Mouse (Mus musculus) thymus, postnatal 10 days (tissue): ENCODE results near the gene Xrn1.

ENCODE experiments used
- DNase-seq, 2 experiments: peaks; one replicate each; pipeline ENCODE4 v3.0.0; 2021; ENCODE audit warnings: low spot score in 2 of 2

Xrn1 gene

DNA sequence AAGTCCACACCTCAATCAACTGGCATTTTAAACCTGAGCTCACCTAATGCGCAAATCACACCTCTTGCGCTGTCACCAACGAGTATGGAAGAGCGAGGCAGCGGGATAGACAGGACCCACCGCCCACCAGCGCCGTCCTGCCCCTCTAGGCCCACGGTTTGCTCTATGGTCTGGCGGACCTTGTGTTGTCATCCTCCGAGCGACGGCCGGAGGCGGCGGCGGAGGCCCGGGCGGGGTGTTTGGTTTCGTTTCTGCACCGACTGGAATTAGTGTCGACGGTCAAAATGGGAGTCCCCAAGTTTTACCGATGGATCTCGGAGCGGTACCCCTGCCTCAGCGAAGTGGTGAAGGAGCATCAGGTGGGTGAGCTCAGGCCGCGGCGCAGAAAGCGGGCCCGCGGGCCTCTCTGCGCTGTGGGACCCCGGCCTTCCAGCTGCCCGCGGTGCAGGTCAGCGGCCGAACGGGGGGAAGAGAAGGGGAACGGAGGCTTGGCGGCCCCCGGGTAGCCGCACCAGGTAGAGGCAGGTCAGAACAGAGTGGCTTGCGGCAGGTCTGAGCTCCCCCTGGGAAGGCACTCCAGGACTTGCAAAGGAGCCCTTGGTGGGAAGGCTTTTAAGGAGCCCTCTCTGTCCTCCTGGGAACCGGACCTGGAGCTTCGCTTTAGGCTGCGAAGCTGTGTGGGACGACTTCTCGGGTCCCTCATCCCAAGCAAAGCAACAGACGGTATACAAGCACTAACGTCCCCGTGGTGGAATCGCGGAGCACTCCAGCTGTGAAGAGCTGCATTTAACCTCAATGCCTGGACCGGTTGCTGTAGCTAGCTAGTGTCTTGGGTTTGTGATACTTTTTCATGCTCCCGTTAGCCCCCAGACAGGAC is at the start of gene Xrn1:
Gene Xrn1 (plus strand): TSS at position 176 of the 877 bp plus-strand sequence.
- peak; percentile 85 to 91 for DNase-seq

DNA sequence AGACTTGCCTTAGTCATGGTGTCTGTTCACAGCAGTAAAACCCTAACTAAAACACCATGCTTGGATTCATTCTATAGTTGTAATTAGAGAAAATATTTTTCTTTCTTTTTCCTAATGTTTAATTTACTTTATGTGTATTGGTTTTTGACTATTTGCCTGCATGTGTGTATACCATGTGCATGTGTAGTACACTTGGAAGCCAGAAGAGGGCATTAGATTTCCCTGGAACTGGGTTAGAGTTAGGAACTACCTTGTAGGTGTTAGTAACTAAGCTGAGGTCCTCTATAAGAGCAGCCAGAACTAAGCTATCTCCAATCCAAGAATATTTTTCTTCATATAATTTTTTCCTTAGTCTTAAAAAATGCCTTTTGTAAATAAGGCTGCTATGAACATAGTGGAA is 21.7 kb upstream of the Xrn1 start:
- peak in 1 of 2 experiments; percentile 8 for DNase-seq

DNA sequence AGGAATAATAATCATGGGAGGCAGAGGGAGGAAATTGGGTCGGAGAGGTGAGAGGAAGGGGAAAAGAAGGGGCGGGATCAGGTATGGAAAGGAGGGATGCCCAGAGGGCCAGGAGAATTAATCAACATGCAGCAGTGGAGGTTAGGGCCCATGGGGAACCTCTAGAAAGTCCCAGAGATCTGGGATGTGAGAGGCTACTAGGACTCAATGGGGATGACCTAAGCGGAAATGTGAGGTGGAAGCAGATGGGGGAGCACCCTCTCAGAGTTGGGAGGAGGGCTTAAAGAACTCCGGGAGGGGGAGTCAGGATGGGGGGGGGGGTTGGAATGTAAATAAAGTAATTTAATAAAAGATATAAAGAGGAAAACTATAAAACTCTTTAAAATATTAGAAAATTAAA is 902 bp upstream of the Xrn1 start:
- peak in 1 of 2 experiments; percentile 5 for DNase-seq

DNA sequence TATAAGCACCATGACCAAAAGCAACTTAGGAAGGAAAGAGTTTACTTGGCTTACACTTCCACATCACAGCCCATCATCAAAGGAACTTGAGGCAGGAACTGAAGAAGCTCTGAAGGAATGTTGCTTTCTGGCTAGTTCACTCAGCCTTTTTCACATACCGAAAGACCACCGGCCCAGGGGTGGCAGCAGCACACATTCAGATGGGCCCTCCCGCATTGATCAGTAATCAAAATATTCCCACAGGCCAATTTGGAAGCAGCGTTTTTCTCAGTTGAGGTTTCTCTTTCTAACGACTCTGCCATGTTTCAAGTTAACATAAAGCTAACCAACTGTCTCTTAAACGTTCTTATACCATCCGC is 355 bp upstream of the Xrn1 start:
- peak; percentile 15 to 17 for DNase-seq

DNA sequence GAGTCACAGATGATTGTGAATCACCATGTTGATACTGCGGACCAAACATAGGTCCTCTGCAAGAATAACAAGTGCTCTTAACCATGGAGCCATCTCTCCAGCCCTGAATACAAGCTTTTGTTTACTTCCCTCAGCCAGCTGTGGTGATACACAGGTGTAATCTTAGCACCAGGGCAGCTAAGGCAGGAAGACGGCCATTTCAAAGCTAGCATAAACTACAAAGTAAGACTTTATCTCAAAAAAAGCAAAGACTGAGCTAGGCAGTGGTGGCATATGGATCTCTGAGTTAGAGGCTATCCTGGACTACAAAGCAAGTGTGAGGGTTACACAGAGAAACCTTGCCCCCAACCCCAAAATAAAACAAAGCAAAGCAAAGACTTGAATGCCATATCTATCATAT is 3.1 kb downstream of the Xrn1 start:
- peak; percentile 47 to 60 for DNase-seq

DNA sequence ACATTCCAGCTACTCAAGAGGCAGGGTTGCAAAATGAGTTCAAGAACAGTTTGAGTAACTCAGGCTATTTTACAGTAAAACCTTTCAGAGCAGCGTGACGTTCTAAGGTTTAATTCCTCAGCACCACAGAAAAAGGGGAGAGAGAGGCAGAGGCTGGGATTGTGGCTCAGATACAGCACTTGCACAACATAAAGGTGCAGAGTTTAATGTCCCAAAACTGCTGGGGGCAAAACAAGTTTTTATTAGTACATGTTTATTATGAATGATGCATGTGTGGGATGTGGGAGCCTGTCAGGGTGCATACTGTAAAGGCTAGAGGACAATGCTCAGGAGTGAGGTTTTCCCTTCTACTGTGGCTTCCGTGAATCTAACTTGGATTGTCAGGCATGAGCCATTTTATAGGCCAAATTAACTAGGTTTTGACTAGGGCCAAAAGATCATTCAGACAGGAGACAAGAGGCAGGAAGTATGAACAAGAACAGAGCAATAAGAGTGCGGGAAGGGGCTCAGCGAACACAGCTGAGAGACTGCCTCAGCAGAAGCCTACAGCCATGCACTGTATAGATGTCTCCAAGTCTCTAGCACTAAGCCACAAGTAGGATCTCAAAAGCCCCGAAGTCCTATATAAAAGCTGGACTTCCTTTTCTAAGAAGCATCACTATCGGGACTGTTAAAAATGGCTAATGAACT is 3.6 kb downstream of the Xrn1 start:
- peak; percentile 51 to 58 for DNase-seq

DNA sequence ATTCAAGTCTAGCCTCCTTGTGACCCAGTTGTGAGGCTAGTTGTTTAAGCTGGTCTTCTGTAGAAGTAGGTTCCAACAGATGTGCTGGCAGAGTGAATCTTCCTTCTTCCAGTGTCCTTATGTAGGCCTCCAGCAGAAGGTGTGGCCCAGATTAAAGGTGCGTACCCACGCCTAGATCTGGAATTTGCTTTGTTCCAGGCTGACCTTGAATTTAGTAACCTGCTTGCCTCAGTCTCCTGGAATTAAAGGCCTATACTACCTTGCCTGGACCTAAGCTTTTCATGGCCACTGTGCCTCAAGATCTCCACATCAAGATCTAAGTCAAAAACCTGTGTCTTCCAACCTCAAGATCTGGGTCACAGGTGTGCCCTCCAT is 4.2 kb downstream of the Xrn1 start:
- DNase-seq = peak; percentile 23 to 27

DNA sequence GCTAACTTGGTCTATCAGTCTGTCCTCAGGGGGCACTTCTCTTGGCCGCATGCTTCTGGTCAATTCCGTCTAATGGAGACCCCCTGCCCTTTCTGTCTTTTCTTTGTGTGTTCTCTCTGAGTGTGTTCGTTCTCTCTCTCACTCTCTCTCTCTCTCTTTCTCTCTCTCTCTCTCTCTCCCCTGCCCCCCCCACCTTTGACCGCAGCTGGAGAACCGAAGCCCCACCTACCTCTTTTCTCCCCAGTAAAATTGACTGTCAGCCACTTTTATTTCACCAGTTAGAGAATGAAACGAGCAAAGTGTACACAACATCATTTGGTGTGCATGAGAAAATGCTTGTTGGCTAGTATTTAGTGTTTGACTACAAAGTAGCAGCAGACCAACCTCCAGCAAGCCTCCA is 4.7 kb downstream of the Xrn1 start:
- peak; percentile 38 to 61 for DNase-seq

DNA sequence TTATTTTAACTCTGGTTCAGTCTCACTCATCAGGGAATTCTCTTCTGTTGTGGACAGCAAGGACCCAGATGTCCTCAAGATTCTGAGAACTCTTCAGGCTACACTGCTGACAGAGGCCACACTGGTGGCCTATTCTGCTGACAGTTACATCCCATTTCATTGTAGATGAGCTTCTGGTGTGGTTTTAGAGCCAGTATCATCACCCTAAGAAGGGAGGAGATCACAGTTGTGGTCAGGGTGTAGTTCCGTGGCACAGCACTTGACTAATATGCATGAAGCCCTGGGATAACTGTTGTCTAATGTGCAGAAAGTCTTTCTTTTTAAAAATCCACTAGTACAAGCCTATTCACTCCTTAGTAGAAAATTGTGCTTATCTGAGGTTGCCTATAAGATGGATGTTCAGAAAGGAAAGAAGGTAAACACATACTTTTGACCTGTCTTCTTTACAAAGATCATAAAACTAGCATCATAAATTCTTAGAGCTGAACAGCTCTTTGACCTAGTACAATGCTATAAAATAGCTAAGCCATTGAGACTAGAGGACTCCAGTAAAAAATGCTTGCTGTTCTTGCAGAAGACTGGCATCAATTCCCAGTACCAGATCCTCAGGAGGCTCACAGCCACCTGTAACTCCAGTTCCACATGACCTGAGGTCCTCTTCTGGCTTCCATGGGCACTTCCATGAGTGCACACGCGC is 5.3 kb downstream of the Xrn1 start:
- peak in 1 of 2 experiments; percentile 4 for DNase-seq

DNA sequence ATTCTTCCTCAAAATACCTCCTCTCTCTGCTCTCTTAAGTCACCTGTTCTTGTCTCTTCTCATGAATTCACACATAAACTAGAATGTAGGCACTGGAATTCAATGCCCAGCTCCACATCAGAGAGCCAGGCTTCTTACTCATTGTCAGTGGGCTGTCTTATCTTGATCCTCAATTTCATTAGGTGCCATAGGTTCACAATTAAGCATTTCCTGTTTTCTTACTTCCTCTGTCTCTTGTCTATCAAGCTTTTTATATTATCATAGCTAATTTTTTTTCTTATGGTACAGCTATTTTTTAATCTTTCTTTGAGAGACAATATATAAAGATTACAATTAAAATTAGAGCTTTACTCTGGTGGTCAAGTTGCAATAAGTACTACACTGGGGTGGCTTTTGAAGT is 6.5 kb downstream of the Xrn1 start:
- DNase-seq = no peak

DNA sequence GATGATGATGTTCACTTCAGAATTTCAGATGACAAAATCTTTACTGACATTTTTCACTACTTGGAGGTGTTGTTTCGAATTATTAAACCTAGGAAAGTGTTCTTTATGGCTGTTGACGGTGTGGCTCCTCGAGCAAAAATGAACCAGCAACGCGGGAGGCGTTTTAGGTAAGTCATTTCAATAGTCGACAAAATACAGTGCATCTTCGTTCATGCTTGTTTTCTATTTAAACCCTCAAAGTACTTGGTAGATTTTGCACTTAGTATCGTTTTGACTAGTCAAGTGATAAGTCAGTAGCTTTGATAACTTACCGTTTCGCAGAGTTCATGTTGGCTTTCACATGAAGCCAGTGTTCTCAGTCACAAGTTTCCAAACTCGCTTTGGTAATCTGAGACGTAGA is 9.5 kb downstream of the Xrn1 start:
- no peak for DNase-seq

DNA sequence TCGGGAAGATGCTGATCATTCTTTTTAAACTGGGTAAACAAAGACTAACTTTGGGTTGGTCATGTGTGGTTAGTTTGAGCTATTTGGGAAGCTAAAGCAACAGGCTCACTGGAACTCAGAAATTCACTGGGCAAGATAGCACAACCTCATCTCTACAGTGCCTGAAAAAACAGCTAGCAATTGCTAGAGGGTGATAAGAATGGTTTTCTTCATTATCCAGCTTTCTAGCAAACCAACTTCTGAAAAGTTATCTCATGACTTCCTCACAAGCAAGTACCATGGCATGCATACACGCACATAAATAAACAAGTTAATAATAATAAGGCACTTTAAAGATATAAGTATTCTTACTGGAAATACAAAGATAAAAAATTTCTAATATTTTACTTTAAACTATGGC is 23.7 kb downstream of the Xrn1 start:
- no peak for DNase-seq

DNA sequence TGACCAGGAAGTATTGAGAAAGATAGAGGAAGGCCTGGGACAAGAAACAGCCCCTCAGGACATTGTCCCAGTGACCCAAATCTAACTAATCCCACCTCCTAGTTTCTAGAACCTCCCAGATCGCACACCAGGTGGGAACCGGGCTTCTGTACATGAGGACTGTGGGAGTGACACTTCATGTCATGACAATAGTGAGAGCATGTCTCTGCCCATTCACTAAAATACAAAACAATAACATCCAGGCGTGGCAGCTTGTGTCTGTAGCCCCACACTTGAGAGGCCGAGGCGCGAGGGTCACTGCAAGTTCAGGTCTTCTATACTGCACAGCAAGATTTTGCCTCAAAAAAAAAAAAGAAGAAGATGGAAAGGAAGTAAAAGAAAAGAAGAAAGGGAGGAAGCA is 25.3 kb downstream of the Xrn1 start:
- no peak for DNase-seq

DNA sequence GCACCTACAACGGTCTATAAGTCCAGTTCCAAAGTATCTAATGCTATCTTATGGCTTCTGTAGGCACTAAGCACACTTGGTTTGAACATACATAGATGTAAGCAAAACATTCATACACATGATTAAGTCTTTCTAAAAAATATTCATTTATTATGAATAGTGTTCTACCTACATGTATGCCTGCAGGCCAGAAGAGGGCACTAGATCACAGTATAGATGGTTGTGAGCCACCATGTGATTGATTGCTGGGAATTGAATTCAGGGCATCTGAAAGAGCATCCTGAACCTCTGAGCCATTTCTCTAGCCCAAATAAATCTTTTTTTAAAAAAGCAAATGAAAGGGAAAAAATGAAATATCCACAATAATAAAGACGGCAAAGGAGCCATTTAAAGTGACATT is 37.7 kb downstream of the Xrn1 start:
- no peak for DNase-seq

DNA sequence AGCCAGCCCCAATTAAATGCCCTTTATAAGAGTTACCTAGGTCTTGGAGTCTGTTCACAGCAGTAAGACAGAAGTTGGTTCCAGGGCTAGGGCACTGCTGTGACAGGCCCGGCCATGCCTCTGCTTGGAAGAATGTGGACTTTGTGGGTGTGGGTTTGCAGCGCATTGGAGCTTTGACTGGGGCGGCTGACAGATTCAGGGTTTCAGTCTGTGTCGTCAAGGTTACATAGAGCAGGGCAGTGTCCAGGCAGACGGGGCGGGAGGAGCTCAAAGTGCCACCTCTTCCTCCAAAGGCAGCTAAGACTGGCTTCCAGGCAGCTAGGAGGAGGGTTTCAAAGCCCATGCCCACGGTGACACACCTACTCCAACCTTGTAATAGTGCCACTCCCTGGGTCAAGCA is 49.9 kb downstream of the Xrn1 start:
- no peak for DNase-seq

DNA sequence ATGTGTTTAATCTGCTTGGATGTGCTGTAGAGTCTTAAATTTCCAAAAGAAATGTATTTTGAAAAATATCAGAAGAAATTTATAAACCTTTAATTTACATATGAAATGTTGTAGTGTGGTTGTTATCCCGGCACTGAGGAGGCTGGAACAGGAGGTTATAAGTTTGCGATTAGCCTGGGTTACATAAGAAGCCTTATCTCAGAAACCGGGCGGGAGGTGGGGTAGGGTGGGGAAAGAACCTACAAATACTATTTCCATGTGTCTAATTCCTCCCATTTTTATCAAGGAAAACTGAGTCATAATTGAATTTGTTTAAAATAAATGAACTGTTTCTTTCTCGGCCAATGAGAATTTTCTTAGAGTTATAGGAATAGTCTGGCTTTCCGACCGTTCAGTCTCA is 56.1 kb downstream of the Xrn1 start:
- no peak for DNase-seq

DNA sequence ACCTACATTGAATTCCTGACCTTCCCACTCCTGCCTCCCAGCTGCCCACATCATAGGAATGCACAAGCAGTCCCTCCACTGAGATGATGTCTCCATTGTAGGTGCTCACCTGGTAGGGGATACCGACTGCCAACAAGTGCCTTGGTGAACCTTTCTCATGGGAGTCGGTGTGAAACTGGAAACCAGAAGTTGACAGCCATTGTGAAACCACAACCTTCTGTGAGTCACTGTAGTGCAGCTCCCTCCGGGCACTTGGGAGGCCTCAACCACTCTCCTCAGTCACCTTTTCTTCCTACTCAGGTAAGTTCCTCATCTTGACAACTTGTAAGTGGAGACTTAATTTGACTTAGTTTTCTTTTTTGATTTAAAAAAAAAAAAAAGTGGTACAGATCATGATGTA is 69.4 kb downstream of the Xrn1 start:
- DNase-seq = no peak

DNA sequence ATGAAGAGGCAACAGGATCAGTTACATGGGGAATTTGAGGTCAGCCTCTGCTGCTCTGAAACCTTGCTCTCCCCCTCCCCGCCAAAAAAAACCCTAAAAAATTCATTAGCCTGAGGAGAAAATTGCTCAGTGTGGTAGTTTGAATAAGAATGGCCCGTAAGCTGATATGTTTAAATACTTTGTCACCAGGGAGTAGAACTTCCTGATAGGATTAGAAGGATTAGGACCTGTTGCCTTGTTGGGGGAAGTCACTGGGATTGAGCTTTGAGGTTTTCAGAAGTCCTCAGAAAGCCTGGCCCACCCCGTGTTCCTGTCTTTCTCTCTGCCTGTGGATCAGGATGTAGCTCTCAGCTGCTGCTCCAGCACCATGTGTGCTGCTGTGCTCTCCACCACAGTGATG is 73.4 kb downstream of the Xrn1 start:
- DNase-seq = no peak

DNA sequence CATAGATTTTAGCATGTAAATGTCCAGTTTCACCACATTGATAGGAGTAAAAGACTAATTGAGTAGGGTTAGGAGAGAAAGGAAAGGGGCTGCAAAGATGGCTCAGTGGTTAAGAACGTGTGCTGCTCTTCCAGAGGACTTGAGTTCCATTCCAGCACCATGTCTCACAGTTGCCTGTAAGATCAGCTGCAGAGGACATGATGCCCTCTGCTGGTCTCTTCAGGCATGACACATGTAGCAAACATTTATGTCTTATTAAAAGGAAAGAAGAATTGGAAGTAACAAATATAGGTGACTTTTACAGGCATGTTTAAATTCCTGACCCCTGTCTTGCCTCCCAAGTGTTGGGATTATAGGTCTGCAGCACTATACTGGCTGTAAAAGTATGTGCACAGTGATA is 74.3 kb downstream of the Xrn1 start:
- DNase-seq = peak in 1 of 2 experiments; percentile 37

DNA sequence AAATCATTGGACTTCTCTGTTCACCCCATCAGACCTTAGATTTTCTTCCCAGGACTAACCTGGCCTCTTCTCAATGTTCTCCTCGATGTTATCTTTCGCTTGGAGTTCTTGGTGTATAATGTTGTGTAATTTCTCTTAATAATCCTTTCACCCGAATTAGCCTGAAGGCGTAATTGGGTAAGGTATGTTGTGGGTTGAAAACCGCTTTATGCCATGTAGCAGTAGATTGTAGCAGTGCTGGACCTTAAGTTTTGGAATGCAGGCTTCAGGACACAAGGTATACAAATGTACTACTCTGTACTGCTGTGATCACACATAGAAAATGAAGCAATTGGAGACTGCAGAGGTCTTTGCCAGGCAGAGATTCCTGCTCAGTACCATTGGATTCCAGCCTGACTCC is 75.3 kb downstream of the Xrn1 start:
- no peak for DNase-seq

DNA sequence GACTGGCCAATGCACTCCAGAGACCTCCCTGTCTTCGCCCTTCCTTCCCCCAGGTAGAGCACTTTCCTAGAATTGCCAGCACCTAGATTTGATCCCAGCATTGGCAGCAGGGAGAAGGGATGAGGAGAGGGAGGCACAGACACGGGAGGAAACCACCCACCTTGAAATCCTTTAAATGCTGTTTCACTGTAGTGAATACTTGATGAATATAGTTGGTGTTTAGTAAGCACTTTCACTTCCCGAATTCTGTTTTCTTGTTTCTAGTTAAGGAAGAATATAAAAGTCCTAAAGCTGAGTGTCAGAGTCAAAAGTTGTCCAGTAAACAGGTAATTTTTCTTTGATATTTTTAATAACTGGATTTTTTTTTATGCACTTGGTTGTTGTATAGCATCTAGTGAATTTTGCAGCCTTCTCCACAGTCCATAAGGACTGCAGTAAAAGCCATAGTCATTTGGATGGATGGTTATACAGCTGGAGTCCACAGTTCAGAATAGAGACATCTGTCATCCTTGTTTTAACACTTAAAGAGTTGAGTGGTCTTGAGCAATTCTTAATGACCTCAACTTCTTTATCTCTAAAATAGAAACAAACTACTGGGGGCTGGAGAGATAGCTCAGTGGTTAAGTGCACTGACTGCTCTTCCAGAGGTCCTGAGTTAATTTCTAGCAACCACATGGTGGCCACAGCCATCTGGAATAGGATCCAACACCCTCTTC is 81.0 kb downstream of the Xrn1 start:
- DNase-seq = no peak

DNA sequence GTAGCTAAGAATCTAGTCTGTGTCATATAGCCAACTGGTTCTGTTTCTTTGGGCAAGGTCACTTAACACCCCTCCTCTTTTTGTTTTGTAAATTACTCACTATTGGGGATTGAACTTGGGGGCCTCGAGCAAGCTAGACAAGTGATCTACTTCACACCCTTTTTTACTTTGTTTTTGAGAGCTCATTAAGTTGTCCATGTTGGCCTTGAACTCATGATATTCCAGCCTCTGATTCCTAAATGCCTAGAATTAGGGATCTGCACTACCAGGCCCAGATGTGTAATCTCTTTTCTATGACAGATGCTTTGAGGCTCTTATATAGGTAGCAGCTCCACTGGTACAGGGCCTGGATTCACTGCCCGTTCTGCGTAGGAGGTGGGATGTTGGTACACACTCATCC is 89.7 kb downstream of the Xrn1 start:
- DNase-seq = no peak
